Mouse (Mus musculus) urinary bladder, postnatal 4 days (tissue): ENCODE data around the gene Flt1.

Experiments used
- DNase-seq, 2 experiments: peaks; one replicate each; pipeline ENCODE4 v3.0.0; 2021 to 2022; ENCODE audit warnings: low spot score in 2 of 2

Flt1 gene

DNA sequence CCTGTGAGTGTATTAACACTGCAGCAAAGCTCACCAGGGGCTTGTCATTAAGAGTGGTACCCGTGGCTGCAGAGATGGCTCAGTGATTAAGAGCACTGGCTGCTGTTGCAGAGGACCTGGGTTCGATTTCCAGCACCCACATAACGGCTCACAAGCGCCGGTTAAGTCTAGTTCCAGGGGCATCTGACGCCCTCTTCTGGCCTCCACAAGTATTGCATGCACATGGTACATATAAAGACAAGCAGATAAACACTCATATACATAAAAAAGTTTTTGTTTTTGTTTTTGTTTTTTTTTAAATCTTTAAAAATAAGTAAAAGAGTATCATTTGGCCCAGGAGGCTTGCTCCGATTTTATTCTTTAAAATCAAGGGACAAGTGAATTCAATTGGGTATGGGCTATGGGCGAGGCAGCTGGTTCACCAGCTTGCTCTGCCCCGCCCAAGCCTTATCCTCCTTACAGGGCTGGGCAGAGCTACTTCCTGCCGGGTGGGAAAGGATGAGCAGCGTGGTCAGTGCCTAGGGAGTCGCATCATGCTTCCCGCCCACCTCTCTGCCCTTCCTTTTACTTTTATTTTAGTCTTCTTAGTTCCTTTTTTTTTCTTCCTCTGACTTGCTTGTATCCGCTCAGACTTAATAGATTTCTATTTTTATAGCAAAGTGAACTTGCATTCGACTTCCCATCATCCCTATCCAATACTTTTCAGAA is 57.0 kb downstream of the Flt1 start:
- no peak for DNase-seq

DNA sequence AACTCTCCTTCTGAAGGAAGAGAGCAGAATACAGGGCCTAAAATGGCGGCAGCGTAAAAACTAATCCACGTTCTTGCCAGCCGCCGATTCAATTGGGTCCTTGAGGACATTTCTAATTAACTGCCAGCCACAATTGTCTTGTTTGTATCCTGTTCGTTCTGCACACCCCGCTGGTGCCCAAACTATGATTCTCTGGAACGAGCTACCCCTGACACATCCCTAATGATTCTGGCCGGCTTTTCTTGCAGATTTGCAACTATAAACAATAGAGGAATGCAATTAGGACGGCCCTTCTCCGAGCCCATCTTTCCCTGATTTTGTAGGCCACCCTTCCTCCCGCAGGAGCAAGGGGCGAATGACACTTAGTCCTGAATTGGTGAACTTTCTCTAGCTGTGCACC is 59.9 kb downstream of the Flt1 start:
- DNase-seq, result no peak

DNA sequence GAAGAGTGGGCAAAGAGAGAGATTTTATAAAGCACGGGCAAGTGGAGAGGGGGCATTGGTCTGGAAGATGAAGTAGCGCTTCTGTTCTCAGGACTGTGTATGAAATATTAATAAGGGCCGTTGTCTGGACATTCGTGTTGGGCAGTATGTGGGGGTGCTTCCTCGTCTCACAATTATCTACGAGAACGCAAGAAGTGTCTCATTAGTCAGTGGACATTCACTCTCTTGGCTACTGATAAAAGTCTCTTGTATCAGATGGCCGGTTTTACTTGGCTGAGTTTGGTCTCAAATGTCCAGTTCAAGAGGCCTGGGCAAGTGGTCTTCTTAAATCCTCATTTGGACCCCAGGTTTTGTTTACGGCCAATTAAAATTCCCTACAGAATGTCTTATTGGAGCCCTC is 60.4 kb downstream of the Flt1 start:
- no peak for DNase-seq

DNA sequence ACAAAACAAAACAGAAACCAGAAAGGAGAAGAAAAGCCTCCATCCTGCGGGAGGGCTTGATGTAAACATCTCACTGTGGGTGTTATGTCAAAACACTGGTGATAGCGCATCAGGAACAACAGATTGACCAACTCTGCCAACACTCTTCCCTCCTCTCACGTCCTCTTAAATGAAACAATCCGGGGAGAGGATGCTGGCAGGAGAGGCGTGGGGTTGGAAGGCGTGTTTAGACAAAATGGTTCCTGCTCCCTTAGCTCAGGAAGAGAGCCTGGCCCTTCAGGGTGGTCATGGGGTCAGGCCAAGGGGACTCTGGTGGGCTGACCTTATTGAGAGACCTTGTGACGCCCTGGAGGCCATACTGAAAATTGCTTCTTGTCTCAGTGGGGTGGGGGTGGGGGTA is 65.9 kb downstream of the Flt1 start:
- DNase-seq, result no peak

DNA sequence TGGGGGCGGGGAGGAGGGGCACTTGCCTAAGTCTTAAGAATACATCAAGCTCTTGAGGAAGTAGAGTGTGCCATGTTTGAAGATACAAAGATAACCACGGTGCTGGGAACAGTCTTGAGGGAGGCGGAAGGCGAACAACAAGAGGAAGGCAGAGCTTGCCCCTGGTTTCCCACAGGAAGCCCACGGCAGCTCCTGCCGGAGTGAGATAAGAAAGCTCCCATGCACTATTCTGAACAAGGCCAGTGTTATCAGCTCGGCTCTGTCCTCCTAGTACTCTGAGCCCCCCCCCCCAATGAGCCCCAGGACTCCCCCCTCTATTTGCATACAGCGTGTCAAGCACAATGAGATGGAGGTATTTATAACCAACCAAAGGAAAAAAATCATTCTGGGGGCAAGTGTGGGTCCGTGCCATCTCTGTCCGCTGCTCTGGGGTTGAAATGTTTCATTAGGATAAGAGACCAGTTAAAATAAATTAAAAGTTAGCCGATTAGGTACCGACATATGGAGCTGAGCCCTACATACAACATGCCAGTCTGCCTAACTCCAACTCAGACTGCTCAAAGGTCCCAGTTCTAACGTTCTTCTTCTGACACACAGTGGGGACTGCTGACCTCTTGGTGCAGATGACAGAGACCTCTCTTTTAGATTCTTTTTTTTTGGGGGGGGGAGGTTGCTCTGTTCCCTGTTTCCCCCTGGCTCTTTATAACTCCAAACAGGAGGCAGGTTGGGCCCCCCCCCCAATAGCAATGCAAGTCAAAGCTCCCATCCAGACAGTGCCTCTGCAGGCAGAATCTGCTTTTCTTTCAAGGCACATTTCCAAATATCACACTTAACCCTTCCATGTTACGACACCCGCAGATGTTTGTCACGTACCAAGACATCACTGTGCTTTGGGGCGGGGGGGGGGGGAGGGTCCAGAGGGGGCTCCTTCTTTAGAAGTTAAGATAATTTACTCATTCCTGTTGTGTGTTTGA is 67.6 kb downstream of the Flt1 start:
- DNase-seq, result no peak

DNA sequence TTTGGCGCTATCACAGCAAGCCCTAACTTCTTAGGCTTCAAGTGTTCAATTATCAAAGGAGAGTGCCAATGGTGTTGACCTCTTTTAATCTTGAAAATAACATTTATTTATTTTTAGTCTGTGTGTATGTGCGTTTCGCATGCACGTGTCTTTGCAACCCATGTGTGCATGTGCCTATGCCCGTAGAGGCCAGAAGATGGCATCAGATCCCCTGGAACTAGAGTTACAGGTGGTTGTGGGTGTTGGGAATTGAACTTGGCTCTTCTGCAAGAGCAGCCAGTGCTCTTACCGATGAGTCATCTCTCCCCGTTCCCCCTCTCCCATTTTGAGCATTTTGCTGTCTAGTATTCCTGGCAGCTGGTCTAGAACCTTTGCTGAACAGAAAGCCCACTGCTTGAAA is 70.0 kb downstream of the Flt1 start:
- DNase-seq, result no peak

DNA sequence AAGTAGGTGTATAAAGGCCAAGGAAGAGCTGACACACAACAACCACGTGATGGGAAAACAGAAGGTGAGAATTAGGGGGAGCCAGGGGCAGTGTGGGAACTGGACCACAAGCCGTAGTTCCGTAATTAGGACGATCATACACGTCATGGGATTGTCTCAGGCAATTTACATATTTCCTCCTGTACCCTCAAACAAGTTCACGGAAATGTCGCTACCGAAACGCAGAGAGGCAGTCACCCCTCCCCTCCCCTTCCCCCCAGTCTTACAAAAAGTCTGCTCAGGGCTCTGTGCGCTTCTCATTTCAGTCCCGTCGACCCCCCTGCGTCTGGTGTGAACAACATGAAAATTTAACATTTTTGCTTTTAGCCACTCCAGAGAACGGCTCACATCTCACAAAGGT is 74.6 kb downstream of the Flt1 start:
- DNase-seq, result no peak

DNA sequence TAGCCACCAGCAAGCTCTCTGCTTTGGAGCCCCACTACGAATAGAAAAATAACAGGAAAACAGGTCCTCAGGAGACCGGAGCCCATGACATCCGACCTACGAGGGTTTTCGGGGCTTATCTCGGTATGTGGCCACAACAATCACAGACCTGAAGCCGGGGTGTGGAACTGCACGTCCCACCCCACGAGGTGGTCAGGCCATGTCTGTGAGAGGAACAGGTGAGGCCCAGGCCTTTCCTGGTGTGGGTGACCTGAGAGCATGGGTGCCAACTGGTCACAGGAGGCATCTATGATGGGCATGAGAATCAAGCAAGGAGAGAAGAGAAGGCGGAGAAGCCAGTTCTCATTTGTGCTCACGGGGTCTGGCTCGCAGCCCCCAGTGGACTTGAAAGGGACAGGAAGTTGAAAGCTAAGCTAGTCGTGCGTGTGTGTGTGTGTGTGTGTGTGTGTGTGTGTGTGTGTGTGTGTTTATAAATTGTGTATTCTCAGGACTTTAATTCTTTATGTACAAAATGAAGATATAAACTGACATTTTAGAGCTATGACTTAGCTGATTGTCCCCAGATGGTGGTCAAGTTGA is 79.4 kb downstream of the Flt1 start:
- no peak for DNase-seq

DNA sequence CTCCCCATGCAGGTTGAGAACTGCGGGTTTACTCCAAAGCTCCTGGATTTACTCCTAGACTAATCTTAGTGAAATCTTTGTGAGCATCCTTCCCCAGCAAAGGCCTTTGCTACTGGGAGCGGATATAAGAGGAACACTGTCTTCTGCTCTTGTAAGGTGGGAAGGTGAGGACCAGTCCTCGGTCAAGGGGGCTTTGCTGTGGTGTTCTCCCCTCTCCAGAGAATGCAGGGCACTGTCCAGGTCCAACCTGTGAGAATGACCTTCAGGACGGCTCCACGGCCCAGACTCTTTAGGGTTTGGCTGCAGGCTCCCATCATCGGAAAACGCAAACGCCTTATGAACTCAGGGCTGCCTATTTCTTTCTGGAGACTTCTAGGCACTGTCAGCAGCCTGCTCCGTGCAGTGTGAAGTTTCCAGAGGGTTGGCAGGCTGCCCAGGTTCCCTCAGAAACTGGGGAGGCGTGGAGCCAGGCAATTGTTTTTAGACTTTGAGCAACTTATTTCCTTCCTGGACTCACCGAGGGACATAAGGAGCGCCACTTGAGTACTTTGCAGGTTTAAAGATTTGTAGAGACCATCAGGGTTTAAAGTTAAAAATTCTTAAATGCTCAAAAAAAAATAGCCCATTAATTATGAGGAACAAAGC is 80.7 kb downstream of the Flt1 start:
- DNase-seq, result peak; percentile 48 to 83

DNA sequence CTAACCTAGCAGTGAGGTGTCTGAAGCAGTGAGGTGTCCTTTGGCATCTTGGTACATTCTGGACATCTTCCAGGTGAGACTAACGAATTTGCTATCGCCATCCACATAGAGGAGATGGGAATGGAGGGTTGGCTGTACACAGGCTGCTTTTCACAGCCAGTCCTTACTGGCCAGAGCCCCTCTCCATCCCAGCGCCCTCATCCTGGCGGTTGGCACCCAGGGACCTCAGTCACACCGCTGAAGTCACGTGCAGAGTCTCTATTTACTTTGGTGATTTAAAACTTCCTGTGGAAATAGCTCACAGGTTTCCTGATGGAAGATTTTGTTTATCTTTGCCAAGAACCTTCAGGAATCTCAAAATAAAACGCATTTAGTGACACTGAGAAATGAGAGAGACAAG is 84.4 kb downstream of the Flt1 start:
- DNase-seq, result no peak

DNA sequence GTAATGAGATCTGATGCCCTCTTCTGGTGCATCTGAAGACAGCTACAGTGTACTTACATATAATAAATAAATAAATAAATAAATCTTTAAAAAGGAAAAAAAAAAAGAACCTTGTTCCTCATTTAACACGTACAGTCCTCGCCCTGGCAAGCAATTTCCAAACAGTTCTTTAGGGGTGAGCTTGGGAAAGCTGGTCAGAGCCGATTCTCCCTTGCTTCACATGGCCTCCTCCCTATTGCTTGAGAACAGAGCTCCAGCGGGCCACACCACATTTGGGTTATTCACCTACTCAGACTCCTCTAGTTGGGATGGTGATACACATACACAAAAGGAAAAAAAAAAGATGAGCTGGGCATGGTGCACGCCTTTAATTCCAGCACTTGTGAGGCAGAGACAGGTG is 85.9 kb downstream of the Flt1 start:
- DNase-seq, result no peak

DNA sequence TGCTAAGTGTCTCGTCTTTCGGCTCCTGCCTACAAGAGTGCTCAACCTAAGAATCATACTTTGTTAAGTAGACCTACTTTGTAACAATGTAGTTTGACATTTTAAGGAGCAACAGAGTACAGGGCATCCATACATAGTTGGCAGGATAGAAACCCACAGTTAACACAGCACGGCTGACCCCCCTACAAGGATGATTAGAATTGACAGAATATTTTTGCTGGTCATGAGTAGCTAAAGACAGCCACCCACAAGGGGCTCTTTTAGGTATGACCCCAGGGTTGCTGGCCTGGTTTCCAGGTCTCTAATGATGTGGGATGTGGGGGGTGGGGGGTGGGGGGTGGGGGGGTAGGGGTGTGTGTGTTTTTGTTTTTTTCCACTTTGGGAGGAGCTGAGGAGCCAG is 89.1 kb downstream of the Flt1 start:
- no peak for DNase-seq

DNA sequence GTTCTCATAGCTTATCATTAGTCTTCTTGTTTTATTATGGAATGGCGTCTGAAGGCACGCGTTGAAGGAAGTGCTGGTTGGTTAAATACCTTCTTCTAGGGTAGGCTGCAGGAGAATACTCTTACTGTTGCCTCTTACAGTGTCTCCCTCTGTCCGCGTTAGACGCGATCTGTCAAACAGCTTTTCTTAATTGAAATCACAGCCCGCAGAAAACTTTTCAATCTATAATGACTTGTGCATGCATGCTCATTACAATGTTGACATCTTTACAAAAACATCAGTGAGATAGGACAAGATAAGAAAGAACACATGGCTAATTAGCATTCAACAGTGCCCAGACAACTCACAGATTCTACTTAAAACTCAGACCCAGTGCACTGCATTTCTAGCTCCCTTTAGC is 89.9 kb downstream of the Flt1 start:
- DNase-seq, result no peak

DNA sequence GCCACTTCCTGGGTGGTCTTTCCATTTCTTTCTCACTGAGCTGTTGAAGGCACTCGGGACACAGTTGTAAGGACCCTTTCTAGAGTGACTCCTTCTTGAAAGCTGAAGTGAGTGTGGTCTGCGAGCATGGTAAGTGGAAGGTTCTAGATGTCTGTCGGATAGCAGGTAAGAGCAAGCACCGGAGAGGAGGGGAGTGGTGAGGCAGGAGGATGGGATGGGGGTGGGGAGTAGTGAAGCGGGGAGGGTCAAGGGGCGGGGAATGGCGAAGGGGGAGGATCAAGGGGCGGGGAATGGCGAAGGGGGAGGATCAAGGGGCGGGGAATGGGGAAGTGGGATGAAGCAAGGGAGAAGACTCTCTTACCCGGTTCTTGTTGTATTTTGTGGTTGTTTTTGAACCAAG is 91.8 kb downstream of the Flt1 start:
- no peak for DNase-seq

DNA sequence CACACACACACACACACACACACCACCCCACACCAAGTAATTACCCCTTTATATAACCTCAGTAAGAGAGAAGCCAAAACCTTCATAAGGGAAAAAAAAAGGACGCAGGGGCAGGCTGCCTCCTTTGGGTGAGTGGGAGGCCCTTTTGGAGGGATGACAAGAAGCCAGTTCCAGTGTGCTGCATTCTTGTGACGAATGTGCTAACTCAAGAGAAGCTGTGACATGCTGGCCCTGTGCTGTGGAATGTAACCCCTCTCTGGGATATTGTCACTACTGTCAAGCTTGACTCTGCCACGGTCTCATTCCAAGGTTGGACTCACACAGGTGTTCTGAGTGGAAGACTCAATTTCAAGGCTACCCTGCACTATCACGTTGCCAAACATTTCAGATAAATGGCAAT is 93.1 kb downstream of the Flt1 start:
- DNase-seq, result no peak

DNA sequence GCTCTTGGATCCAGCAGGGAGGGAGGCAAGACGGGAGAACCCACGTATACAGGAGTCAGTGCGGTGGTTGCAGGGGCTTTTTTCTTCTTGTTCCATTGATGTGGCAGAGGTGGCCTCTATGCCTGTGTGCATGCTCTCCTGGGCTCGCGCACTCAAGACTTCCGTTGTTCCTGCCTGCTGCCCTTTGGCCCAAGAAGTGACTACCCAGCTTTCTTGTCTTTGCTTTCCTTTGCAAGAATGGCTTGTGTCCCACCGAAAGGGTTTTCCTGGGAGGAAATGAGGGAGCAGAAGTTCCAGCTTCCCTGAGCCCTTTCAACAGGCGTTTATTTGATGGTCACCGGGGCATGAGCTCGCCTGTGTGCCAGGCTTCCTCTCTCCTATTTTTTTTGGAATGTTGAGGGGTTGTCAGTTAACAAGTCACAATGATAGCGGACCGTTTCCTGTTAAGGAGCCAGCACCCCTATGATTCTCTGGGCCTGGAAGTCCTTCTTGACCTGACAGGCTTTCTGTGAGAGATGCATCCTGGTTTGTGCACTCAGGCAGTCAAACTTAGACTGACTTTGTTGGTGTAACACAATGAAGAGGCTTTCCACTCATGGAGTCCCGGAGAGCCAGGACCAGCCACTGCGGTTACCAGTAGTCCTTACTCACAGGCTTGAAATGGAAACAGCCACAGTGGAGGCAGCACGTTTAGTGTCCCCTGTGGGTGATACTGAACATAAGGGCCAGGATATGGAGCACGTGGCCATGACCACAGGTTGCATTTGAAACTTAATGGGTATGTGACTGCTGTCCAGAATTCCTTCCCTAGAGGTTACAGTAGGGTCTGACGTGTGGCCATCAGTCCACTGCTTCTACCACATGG is 95.2 kb downstream of the Flt1 start:
- DNase-seq, result no peak

DNA sequence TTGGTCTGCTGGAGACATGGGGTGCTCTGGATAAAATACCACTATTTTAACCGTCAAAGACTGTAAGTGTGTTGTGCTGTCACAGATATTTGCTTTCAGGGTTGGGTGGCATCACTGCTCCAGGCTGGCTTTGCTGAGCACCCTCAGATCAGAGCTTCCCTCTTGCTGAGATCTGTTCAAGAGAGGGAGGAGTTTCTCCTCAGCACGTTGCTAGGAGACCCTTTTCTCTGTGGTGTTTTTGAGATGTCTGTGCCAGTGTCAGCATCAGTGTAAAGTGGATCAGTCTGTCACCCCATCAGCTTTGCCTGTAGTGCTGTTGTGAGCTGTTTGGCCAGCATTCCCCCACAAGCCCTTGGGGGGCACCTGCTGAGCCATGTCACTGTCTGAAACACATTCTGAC is 98.9 kb downstream of the Flt1 start:
- DNase-seq, result no peak

DNA sequence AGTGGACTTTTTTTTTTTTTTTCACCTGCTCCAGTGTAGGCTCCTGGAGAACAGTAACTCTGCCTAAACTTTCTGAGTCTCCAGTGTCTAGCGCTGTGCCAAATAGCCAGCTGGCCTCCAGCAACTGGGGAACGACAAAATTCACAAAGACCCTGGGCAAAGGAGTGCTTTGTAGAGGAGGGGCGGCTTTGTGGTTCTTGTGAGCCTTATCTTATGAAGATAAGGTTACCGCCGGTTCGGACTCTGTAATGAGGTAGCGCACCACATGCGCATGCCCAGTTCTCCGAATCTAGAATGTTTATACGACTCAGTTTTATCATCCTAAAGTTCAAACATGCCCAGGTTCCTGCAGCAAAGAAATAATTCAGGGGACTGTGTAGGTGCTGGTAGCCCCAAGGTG is 102.1 kb downstream of the Flt1 start:
- no peak for DNase-seq

DNA sequence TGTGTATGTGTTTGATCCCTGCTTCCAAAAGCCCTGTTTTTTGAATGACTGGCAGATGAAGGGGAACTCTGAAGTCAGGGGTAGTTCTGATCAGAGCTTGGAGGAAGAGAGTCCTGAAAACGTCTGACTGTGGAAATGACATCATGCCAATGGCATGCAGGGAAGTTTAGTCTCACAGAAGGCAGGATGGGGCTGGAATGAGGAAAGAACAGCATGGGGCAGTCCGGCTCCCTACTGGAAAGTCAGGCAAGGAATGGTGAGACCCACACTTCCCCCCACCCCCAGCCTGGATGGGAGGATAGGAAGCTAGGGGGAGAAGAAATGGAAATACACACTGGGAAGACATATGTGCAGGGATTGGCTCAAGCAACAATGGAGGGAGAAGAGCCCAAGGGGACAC is 105.6 kb downstream of the Flt1 start:
- no peak for DNase-seq

DNA sequence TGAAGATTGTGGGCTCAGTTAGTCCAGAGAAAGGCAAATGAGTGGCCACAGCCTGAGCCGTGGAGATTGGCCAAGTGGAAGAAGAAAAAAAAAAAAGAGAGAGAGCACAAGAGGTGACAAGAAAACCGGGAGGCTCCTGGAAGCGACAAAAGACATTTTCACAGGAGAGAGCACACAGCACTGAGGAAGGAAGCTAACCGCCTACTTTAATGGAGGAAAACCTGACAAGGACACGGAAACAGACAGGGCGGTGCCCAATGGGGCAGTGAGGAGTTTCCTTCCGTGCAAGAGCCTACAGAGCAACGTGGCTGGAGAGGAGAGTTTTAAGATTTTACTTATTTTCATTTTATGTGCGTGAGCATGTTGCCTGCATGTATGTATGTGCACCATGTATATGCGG is 107.6 kb downstream of the Flt1 start:
- DNase-seq, result no peak

DNA sequence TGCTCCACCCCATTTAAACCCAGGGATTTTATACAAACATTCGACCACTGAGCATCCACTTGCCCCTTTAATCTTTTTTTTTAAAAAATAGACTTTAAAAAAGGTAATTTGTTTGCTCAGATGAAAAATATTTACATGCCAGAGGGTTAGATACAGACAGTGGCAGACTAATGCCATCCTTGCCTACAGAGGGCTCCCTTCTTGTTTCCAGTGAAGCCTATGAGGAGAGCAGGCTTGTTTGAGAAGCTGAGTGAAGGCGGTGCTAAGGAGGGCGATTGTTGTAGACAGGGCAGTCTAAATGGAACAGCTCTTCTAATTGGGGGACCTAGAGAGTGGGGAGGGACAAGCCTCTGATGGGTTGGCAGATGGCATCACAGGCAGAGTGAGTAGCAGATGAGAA is 109.4 kb downstream of the Flt1 start:
- no peak for DNase-seq
